Mouse (Mus musculus) kidney, adult 2 months (tissue): Measurements from ENCODE around the gene Sdk1.

Source experiments
- CTCF ChIP-seq: fragments of 200-500 bp; conservative IDR thresholded peaks from 2 replicates; pipeline ENCODE4 v1.5.1; 2011; ENCODE audit warnings: low read depth, mild to moderate bottlenecking, control low read depth, low read length, moderate library complexity, mixed read lengths; ENCODE audit not compliant: insufficient read depth, insufficient read length
- POLR2A ChIP-seq: fragments of 200-500 bp; IDR thresholded peaks from one replicate; pipeline ENCODE4 v1.6.1; 2011; ENCODE audit warnings: low read depth, low read length, control low read depth

GRCm38 (mm10) chr5:141374797-141375196, 133.5 kb downstream of the Sdk1 start:
- TF ChIP-seq CTCF: no peak
- no peak for TF ChIP-seq POLR2A
